Mouse (Mus musculus): ENCODE measurements around the gene Dpyd. TPM values are rescaled to one million over a fixed set of nuclear protein-coding genes. Genes with fewer than 3 reads are reported as not detected.

Gene Dpyd
- polyA plus RNA-seq, 1 experiment from 2014 or later: 3.6 TPM

GRCm38 (mm10) chr3:118812885-118813284 lies 251.0 kb downstream of the Dpyd start:
- H3K27me3 ChIP-seq (ENCODE audit: control insufficient read depth, insufficient read depth, low read length): no peaks in the 10 kb centered on the region
- no peak for DNase-seq (ENCODE audit: low spot score)
- no peaks in the 10 kb centered on the region for H3K4me1 ChIP-seq (replicated peaks; ENCODE audit: control insufficient read depth, insufficient read depth, low read length)
- H3K4me2 ChIP-seq (replicated peaks; ENCODE audit: low read depth, low read length): no peak overlapping the region
- H3K9ac ChIP-seq (ENCODE audit: low read depth, low read length): no peak overlapping the region
- no peak for ATAC-seq (ENCODE audit: low FRiP score)
- no peaks in the 10 kb centered on the region for H3K9me3 ChIP-seq (ENCODE audit: control insufficient read depth, low read length)
- no peak overlapping the region for H3K4me3 ChIP-seq (ENCODE audit: low read depth, low read length)
- no peaks in the 10 kb centered on the region for H3K36me3 ChIP-seq (ENCODE audit: control insufficient read depth, insufficient read depth, low read length)
- 70% methylated on average over 1 of the region's 1 CpGs for WGBS
- no peak overlapping the region for H3K27ac ChIP-seq (ENCODE audit: low read depth, low read length)

- H3K4me1 ChIP-seq (replicated peaks; ENCODE audit: control insufficient read depth, insufficient read depth, low read length): no peaks in the 10 kb centered on the region
- H3K27ac ChIP-seq (ENCODE audit: low read depth, low read length): no peak overlapping the region
- no peak overlapping the region for H3K4me3 ChIP-seq (ENCODE audit: low read depth, low read length)
- DNase-seq (ENCODE audit: low spot score) (no peak), ATAC-seq (ENCODE audit: low FRiP score) (peak; percentile 34)
- H3K36me3 ChIP-seq (ENCODE audit: control insufficient read depth, insufficient read depth, low read length): no peaks in the 10 kb centered on the region
- H3K4me2 ChIP-seq (replicated peaks; ENCODE audit: low read depth, low read length): no peak overlapping the region
- WGBS: 21% methylated on average over 4 of the region's 4 CpGs
- no peaks in the 10 kb centered on the region for H3K9me3 ChIP-seq (ENCODE audit: control insufficient read depth, low read length)
- H3K27me3 ChIP-seq (ENCODE audit: control insufficient read depth, insufficient read depth, low read length): no peaks in the 10 kb centered on the region
- no peak overlapping the region for H3K9ac ChIP-seq (ENCODE audit: low read depth, low read length)
These were observed 288.9 kb downstream of the Dpyd start for GRCm38 (mm10) chr3:118850613-118851527.

GRCm38 (mm10) chr3:118852711-118853110 lies 290.8 kb downstream of the Dpyd start:
- DNase-seq (ENCODE audit: low spot score) (no peak), ATAC-seq (ENCODE audit: low FRiP score) (no peak)
- no peak overlapping the region for H3K4me2 ChIP-seq (replicated peaks; ENCODE audit: low read depth, low read length)
- 85% methylated on average over 5 of the region's 5 CpGs for WGBS
- H3K27ac ChIP-seq (ENCODE audit: low read depth, low read length): no peak overlapping the region
- H3K36me3 ChIP-seq (ENCODE audit: control insufficient read depth, insufficient read depth, low read length): no peaks in the 10 kb centered on the region
- H3K4me1 ChIP-seq (replicated peaks; ENCODE audit: control insufficient read depth, insufficient read depth, low read length): no peaks in the 10 kb centered on the region
- no peak overlapping the region for H3K9ac ChIP-seq (ENCODE audit: low read depth, low read length)
- H3K27me3 ChIP-seq (ENCODE audit: control insufficient read depth, insufficient read depth, low read length): no peaks in the 10 kb centered on the region
- H3K4me3 ChIP-seq (ENCODE audit: low read depth, low read length): no peak overlapping the region
- H3K9me3 ChIP-seq (ENCODE audit: control insufficient read depth, low read length): no peaks in the 10 kb centered on the region

- no peaks in the 10 kb centered on the region for H3K27me3 ChIP-seq (ENCODE audit: control insufficient read depth, insufficient read depth, low read length)
- no peak overlapping the region for H3K9ac ChIP-seq (ENCODE audit: low read depth, low read length)
- H3K4me1 ChIP-seq (replicated peaks; ENCODE audit: control insufficient read depth, insufficient read depth, low read length): no peaks in the 10 kb centered on the region
- H3K4me2 ChIP-seq (replicated peaks; ENCODE audit: low read depth, low read length): no peak overlapping the region
- 78% methylated on average over 7 of the region's 7 CpGs for WGBS
- ATAC-seq (ENCODE audit: low FRiP score) (no peak), DNase-seq (ENCODE audit: low spot score) (peak; percentile 28)
- no peaks in the 10 kb centered on the region for H3K36me3 ChIP-seq (ENCODE audit: control insufficient read depth, insufficient read depth, low read length)
- H3K9me3 ChIP-seq (ENCODE audit: control insufficient read depth, low read length): no peaks in the 10 kb centered on the region
- no peak overlapping the region for H3K4me3 ChIP-seq (ENCODE audit: low read depth, low read length)
- H3K27ac ChIP-seq (ENCODE audit: low read depth, low read length): no peak overlapping the region
These were observed 293.5 kb downstream of the Dpyd start for GRCm38 (mm10) chr3:118855411-118855810.

GRCm38 (mm10) chr3:118869113-118870107 lies 307.5 kb downstream of the Dpyd start:
- Histone ChIP-seq H3K36me3 (ENCODE audit: control insufficient read depth, insufficient read depth, low read length) (no peaks in the 10 kb centered on the region), H3K4me1 (replicated peaks; ENCODE audit: control insufficient read depth, insufficient read depth, low read length) (no peaks in the 10 kb centered on the region), H3K9ac (ENCODE audit: low read depth, low read length) (no peak overlapping the region), H3K27ac (ENCODE audit: low read depth, low read length) (no peak overlapping the region), H3K9me3 (ENCODE audit: control insufficient read depth, low read length) (no peaks in the 10 kb centered on the region), H3K4me2 (replicated peaks; ENCODE audit: low read depth, low read length) (no peak overlapping the region), H3K4me3 (ENCODE audit: low read depth, low read length) (no peak overlapping the region), H3K27me3 (ENCODE audit: control insufficient read depth, insufficient read depth, low read length) (no peaks in the 10 kb centered on the region)
- ATAC-seq (ENCODE audit: low FRiP score) (no peak), DNase-seq (ENCODE audit: low spot score) (no peak)
- 84% methylated on average over 10 of the region's 10 CpGs for WGBS

GRCm38 (mm10) chr3:118875871-118876270 lies 313.9 kb downstream of the Dpyd start:
- no peak for ATAC-seq (ENCODE audit: low FRiP score)

GRCm38 (mm10) chr3:118899036-118899435 lies 337.1 kb downstream of the Dpyd start:
- no peaks in the 10 kb centered on the region for H3K27me3 ChIP-seq (ENCODE audit: control insufficient read depth, insufficient read depth, low read length)
- H3K4me3 ChIP-seq (ENCODE audit: low read depth, low read length): no peak overlapping the region
- H3K36me3 ChIP-seq (ENCODE audit: control insufficient read depth, insufficient read depth, low read length): no peaks in the 10 kb centered on the region
- ATAC-seq (ENCODE audit: low FRiP score): no peak
- 83% methylated on average over 11 of the region's 11 CpGs for WGBS
- H3K4me2 ChIP-seq (replicated peaks; ENCODE audit: low read depth, low read length): no peak overlapping the region
- no peak overlapping the region for H3K9ac ChIP-seq (ENCODE audit: low read depth, low read length)
- no peaks in the 10 kb centered on the region for H3K4me1 ChIP-seq (replicated peaks; ENCODE audit: control insufficient read depth, insufficient read depth, low read length)
- H3K27ac ChIP-seq (ENCODE audit: low read depth, low read length): no peak overlapping the region
- DNase-seq (ENCODE audit: low spot score): no peak
- H3K9me3 ChIP-seq (ENCODE audit: control insufficient read depth, low read length): no peaks in the 10 kb centered on the region

More at GRCm38 (mm10) chr3:118875871-118876270, 313.9 kb downstream of the Dpyd start:
- no peaks in the 10 kb centered on the region for H3K36me3 ChIP-seq (ENCODE audit: control insufficient read depth, insufficient read depth, low read length)
- no peak overlapping the region for H3K4me3 ChIP-seq (ENCODE audit: low read depth, low read length)
- H3K4me2 ChIP-seq (replicated peaks; ENCODE audit: low read depth, low read length): no peak overlapping the region
- no peaks in the 10 kb centered on the region for H3K27me3 ChIP-seq (ENCODE audit: control insufficient read depth, insufficient read depth, low read length)
- WGBS: 80% methylated on average over 2 of the region's 2 CpGs
- no peak for DNase-seq (ENCODE audit: low spot score)
- no peaks in the 10 kb centered on the region for H3K9me3 ChIP-seq (ENCODE audit: control insufficient read depth, low read length)
- no peak overlapping the region for H3K27ac ChIP-seq (ENCODE audit: low read depth, low read length)
- no peak overlapping the region for H3K9ac ChIP-seq (ENCODE audit: low read depth, low read length)
- no peaks in the 10 kb centered on the region for H3K4me1 ChIP-seq (replicated peaks; ENCODE audit: control insufficient read depth, insufficient read depth, low read length)

- no peaks in the 10 kb centered on the region for H3K27me3 ChIP-seq (ENCODE audit: control insufficient read depth, insufficient read depth, low read length)
- 90% methylated on average over 2 of the region's 2 CpGs for WGBS
- no peak for ATAC-seq (ENCODE audit: low FRiP score)
- no peaks in the 10 kb centered on the region for H3K9me3 ChIP-seq (ENCODE audit: control insufficient read depth, low read length)
- H3K9ac ChIP-seq (ENCODE audit: low read depth, low read length): no peak overlapping the region
- no peak for DNase-seq (ENCODE audit: low spot score)
- H3K36me3 ChIP-seq (ENCODE audit: control insufficient read depth, insufficient read depth, low read length): no peaks in the 10 kb centered on the region
- H3K27ac ChIP-seq (ENCODE audit: low read depth, low read length): no peak overlapping the region
- no peak overlapping the region for H3K4me2 ChIP-seq (replicated peaks; ENCODE audit: low read depth, low read length)
- H3K4me3 ChIP-seq (ENCODE audit: low read depth, low read length): no peak overlapping the region
- H3K4me1 ChIP-seq (replicated peaks; ENCODE audit: control insufficient read depth, insufficient read depth, low read length): no peaks in the 10 kb centered on the region
These were observed 429.4 kb downstream of the Dpyd start for GRCm38 (mm10) chr3:118991312-118991711.

Data from hindbrain, embryonic 11.5 days (tissue).